Mouse (Mus musculus) cerebellum, adult 9-10 months (tissue): ENCODE data around the gene Rasl2-9.
"Not testable (repeated sequence)": the region's sequence is repeated elsewhere in the genome, so short reads cannot be mapped to it uniquely, and the experiment has no call there.

ENCODE experiments used
- DNase-seq: peaks from one replicate; pipeline ENCODE4 v3.0.0; 2022

Rasl2-9 gene

DNA sequence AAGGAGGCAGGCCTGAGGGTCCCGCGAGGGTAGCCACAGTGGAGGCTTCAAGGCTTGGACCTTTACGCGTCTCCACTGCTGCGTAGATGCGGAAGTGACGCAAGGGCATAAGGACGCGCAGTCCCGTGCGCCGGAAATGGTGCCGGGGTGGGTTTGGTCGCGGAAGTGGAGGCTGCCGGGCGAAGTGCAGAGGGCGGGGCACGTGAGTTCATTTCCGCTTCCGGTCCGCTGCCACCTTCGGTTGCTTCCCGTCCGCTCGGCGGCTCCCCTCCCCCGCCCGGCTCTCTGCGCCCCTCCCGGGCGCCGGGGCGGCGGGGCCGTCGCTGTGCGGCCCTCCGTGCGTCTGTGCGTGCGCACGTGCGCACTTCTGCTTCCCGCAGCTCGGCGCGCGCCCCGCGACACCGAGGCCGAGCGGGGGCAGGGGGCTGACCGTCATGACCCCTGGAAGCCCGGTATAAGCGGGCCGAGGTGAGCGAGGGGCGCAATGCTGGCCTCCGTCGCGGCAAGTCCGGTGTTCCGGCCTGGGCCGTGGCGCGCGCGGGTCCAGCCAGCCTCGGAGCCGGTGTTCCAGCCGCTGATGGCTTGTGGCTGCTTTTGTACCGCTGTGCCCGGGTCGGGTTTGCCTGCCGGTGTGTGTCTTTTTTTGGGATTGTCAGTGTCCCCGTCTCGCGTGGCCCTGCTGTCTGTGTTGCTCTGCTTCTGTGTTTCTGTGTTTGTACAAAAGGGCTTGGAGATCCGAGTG, 45.6 kb downstream of the Rasl2-9 start, which contains the start of gene Epn1:
TSS of gene Epn1 (plus strand) at position 226 of the 742 bp plus-strand sequence.
- peak; percentile 94 for DNase-seq

DNA sequence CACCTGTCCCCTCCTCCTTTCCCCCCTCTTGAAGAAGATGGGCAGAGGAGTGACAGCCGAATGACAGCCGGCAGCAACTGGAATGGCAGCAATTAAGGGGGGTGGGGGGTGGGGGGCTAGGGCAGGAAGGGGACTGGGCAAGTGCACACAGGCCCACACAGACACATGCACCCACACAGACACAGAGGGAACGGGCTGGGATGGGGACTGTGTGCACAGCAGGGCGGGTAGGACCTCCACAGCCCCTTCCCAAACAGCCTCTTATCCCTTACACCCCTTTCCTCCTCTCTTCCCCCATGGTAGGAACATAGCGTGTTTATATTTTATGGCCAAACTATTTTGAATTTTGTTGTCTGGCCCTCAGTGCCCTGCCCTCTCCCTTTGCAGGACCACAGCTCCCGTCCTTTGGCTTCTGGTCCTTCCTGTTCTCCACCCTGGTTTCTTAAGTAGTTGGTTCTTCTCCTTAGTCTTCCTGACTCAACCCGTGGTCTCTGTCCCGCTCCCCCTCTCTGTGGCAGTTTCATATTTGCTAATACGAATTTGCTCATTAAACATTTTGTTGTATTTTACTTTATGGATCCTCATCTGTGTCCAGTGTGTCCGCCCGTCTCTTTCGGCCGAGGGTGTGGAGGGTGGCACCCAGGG, 46.3 kb downstream of the Rasl2-9 start:
- DNase-seq: not testable (repeated sequence)

DNA sequence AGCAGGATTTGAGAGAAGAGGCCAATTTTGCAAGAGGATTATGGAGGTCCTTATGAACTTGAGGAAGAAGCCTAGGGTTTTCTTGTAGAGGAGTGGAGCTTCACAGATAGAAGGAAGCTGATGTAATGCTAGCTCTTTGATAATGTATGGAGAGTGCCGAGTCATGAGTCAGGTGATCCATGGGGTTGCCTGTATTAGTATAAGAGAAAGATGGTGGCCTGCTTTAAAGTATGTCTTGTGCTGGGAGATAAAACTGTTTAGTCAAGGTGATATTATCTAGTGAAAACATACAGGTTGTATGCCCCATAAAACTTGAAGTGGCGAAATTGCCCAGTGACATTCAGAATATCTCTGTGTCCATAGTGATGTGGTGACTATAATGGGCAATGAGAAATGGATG, 48.8 kb downstream of the Rasl2-9 start:
- no peak for DNase-seq

DNA sequence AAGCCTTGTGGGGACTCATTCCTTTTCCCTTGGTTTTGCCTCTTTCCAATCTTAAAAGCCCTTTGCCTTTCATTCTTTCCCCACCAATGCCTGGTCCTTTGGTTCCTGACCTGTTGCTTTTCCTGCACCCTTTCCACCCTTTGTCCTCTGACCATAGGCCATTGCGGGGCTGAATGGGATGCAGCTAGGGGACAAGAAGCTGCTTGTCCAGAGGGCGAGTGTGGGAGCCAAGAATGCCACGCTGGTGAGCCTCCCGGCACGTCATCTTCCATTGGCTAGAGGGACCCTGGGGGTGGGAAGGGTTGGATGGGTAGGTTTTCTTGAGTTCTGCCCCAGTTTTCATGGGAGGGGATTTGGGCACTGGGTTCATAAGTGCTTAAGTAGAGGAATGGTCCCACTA, 50.8 kb downstream of the Rasl2-9 start:
- no peak for DNase-seq
